Mouse (Mus musculus) midbrain, embryonic 14.5 days (tissue): ENCODE results near the gene Tbc1d17. TPM values are rescaled to one million over a fixed set of nuclear protein-coding genes. Genes with fewer than 3 reads are reported as not detected.

Experiments used
- ATAC-seq: fragments of 200-750 bp; cut with Nextera tagmentation; 2 replicates; pipeline ENCODE4 v1.8.0; 2017; ENCODE audit warnings: moderate number of reproducible peaks, moderate library complexity; ENCODE audit not compliant: low FRiP score, low TSS enrichment
- DNase-seq: peaks from one replicate; pipeline ENCODE4 v3.0.0-alpha.2; 2015
- H3K27ac ChIP-seq: fragments of 300-500 bp; sonication (generic); replicated peaks from 2 replicates; pipeline ENCODE4 v1.5.1; 2014; ENCODE audit warnings: mild to moderate bottlenecking, low read depth, low read length, moderate library complexity
- H3K27me3 ChIP-seq: fragments of 300-500 bp; sonication (generic); 2 replicates; pipeline ENCODE4 v1.6.1; 2014; ENCODE audit warnings: low read length, control low read depth, mixed read lengths; ENCODE audit not compliant: control insufficient read depth, insufficient read depth
- H3K36me3 ChIP-seq: fragments of 300-500 bp; sonication (generic); 2 replicates; pipeline ENCODE4 v1.6.1; 2014; ENCODE audit warnings: low read length, control low read depth; ENCODE audit not compliant: control insufficient read depth, insufficient read depth
- H3K4me1 ChIP-seq: fragments of 300-500 bp; sonication (generic); 2 replicates; pipeline ENCODE4 v1.6.1; 2014; ENCODE audit warnings: mild to moderate bottlenecking, antibody characterized with exemption, low read length, control low read depth; ENCODE audit not compliant: control insufficient read depth, insufficient read depth
- H3K4me2 ChIP-seq: fragments of 300-500 bp; sonication (generic); 2 replicates; pipeline ENCODE4 v1.6.1; 2014; ENCODE audit warnings: mild to moderate bottlenecking, low read length, moderate library complexity
- H3K4me3 ChIP-seq: fragments of 300-500 bp; sonication (generic); replicated peaks from 2 replicates; pipeline ENCODE4 v1.5.1; 2014; ENCODE audit warnings: low read depth, low read length
- H3K9ac ChIP-seq: fragments of 300-500 bp; sonication (generic); replicated peaks from 2 replicates; pipeline ENCODE4 v1.6.1; 2014; ENCODE audit warnings: mild to moderate bottlenecking, low read length, moderate library complexity
- H3K9me3 ChIP-seq: fragments of 300-500 bp; sonication (generic); 2 replicates; pipeline ENCODE4 v1.6.1; 2016; ENCODE audit warnings: low read length, control low read depth, mixed read lengths; ENCODE audit not compliant: control insufficient read depth
- WGBS: fragments of 180-500 bp; shearing (Covaris S2); extraction: QIAGEN DNeasy Blood & Tissue Kit; methylation state at CpG from one replicate; pipeline ENCODE4 v1.1.7; 2014; 5-methylcytosine and 5-hydroxymethylcytosine counted together
- polyA plus RNA-seq: library from polyadenylated mRNA; unstranded; fragments of >200 nt; fragmentation: Nextera tagmentation; extraction: Ambion mirVana; gene quantifications from 2 replicates; pipeline ENCODE4 v1.2.1, GENCODE M21; 2014

Tbc1d17 gene
- polyA plus RNA-seq, 1 experiment from 2014 or later = 107 TPM

DNA sequence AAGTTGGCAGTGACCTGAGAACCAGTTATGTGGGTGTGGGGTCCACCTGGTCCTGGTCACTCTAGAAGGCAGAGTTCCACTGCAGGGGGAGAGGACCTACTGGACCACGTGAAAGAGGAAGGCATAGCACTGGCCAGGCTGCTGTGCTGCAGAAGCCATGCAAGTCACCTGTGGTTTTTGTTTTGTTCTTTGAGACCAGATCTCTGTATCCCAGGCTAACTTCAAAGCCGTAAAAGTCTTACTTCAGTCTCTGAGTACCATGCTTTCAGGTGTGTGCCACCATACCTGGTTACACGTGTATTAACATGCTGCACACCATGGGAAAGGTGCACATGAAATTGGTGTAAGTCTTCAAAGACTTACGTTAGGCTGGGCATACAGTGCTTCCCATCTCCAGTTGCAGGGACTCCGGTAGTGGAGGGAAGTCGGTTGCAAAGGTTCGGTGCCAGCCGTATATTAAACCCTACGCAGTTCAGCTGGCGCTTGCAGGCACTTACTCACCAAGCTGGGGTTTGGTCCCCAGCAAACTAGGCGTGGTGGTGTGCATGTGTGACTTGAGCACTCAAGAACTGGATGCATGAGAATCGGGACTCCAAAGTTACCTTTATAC, 2.9 kb upstream of the Tbc1d17 start:
- DNase-seq (no peak), ATAC-seq (no peak)
- no peak overlapping the region for H3K4me2 ChIP-seq
- no peak overlapping the region for H3K9ac ChIP-seq
- peaks cover 20% of the 10 kb centered on the region for H3K36me3 ChIP-seq
- no peaks in the 10 kb centered on the region for H3K27me3 ChIP-seq
- H3K4me3 ChIP-seq = no peak overlapping the region
- no peaks in the 10 kb centered on the region for H3K9me3 ChIP-seq
- H3K4me1 ChIP-seq = peaks cover 40% of the 10 kb centered on the region
- WGBS = 94% methylated on average over 12 of the region's 12 CpGs
- no peak overlapping the region for H3K27ac ChIP-seq

GRCm38 (mm10) chr7:44850789-44851624, 2.1 kb upstream of the Tbc1d17 start:
- H3K9ac ChIP-seq = peak overlapping the region; percentile 68
- H3K27ac ChIP-seq = peak overlapping the region; percentile 98; the same call in 1 of the 2 replicates
- peak overlapping the region; percentile 83 for H3K4me2 ChIP-seq
- H3K4me3 ChIP-seq = peak overlapping the region; percentile 81
- peaks cover 27% of the 10 kb centered on the region for H3K36me3 ChIP-seq
- H3K4me1 ChIP-seq = peaks cover 35% of the 10 kb centered on the region
- H3K27me3 ChIP-seq = no peaks in the 10 kb centered on the region
- 80% methylated on average over 8 of the region's 8 CpGs for WGBS
- no peak for DNase-seq
- H3K9me3 ChIP-seq = no peaks in the 10 kb centered on the region
- no peak for ATAC-seq

DNA sequence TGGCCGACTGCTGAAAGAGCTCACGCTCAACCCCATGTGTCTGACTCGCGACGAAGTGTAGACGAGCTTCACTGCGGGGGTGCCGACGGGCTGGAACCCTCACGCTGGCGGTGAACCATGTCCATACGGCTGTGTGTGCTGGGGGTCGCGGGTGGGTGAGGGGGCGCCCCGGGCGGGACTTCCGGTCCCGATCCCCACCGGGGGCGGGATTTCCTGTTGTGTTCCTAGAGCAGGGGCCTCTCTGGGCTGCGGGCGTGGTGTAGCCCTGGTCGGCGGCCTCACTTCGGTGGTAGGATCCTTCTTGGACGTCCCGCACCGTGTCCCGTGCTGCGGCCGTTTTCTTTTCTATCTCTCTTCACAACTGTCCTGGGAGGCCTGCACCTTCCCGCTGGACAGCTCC, 1.3 kb upstream of the Tbc1d17 start:
- WGBS = under 1% methylated on average over 33 of the region's 33 CpGs
- Histone ChIP-seq H3K4me3 (peak overlapping the region; percentile 81), H3K27me3 (no peaks in the 10 kb centered on the region)

DNA sequence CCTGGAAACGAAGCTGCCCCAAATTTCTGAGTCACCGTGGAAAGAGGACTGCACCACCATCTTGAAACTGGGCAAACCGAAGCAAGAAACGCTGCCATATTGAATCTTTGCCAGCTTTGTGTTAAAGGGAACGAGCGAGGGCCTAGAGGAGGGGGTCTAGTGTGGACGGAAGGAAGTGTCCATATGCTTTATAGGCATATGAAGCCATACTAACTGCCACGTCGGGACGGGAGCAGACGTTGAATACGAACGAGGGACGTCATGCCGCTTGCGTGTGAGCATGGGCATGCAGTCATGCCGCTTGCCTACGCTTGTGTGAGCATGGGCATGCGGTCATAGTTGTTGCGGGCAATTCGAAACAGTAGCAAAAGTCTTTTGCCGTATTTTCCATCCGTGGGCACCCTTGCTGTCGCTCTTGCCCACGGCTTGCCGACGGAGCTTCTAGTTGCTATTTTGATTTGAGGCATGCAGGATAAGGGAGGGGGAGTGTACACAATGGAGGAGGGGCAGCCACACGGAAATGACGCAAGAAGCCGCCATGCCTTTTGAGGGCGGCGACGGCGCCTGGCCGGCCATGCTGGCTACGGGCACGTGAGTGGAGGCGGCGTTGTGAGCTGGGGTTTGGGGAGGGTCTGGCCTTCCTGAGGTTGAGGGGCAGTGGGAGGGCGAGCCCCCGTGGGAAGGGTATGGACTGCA, 685 bp upstream of the Tbc1d17 start:
- H3K27ac ChIP-seq = peak overlapping the region; percentile 98
- peak overlapping the region; percentile 83 for H3K4me2 ChIP-seq
- peak overlapping the region; percentile 68 for H3K9ac ChIP-seq
- DNase-seq (peak; percentile 96), ATAC-seq (peak; percentile 79)
- peak overlapping the region; percentile 81 for H3K4me3 ChIP-seq
- no peaks in the 10 kb centered on the region for H3K9me3 ChIP-seq
- peaks cover 27% of the 10 kb centered on the region for H3K4me1 ChIP-seq
- under 1% methylated on average over 41 of the region's 41 CpGs for WGBS
- H3K36me3 ChIP-seq = peaks cover 42% of the 10 kb centered on the region
- H3K27me3 ChIP-seq = no peaks in the 10 kb centered on the region

More for the DNA sequence above, 1.3 kb upstream of the Tbc1d17 start:
- peak; percentile 41 for ATAC-seq
- no peaks in the 10 kb centered on the region for H3K9me3 ChIP-seq
- peaks cover 36% of the 10 kb centered on the region for H3K36me3 ChIP-seq
- DNase-seq = peak; percentile 89
- peaks cover 33% of the 10 kb centered on the region for H3K4me1 ChIP-seq
- H3K4me2 ChIP-seq = peak overlapping the region; percentile 83
- peak overlapping the region; percentile 68 for H3K9ac ChIP-seq
- H3K27ac ChIP-seq = peak overlapping the region; percentile 98

DNA sequence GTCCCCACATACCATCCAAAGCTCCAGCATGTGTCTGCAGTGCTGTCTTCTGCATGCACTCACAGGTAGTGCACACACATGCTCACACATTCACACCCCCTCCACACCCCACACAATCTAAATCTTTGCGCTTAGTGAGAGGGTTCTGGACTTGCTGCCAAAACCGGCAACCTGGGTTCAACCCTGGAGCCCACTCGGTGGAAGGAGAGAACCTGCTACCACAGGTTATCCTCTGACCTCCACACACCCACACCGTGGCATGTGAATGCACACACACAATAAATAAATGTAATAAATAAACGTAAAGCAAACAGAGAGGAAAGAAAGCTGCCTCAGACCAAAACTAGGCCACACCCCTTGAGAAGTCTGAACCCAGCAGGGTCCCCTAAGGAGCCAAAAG, 1.1 kb downstream of the Tbc1d17 start:
- 82% methylated on average over 5 of the region's 5 CpGs for WGBS
- H3K4me1 ChIP-seq = peaks cover 18% of the 10 kb centered on the region
- peak overlapping the region; percentile 81 for H3K4me3 ChIP-seq
- no peaks in the 10 kb centered on the region for H3K27me3 ChIP-seq
- no peak for DNase-seq
- H3K9ac ChIP-seq = peak overlapping the region; percentile 48
- ATAC-seq = no peak
- no peaks in the 10 kb centered on the region for H3K9me3 ChIP-seq
- H3K36me3 ChIP-seq = peaks cover 50% of the 10 kb centered on the region
- H3K27ac ChIP-seq = peak overlapping the region; percentile 98; the same call in 1 of the 2 replicates
- peak overlapping the region; percentile 83 for H3K4me2 ChIP-seq

- no peak overlapping the region for H3K4me3 ChIP-seq
- DNase-seq (no peak), ATAC-seq (no peak)
- H3K9ac ChIP-seq = no peak overlapping the region
- peaks cover 18% of the 10 kb centered on the region for H3K4me1 ChIP-seq
- no peak overlapping the region for H3K27ac ChIP-seq
- H3K4me2 ChIP-seq = no peak overlapping the region
- peaks cover 54% of the 10 kb centered on the region for H3K36me3 ChIP-seq
- WGBS = 91% methylated on average over 7 of the region's 7 CpGs
- H3K9me3 ChIP-seq = no peaks in the 10 kb centered on the region
- H3K27me3 ChIP-seq = no peaks in the 10 kb centered on the region
Observed at GRCm38 (mm10) chr7:44846804-44847203, 2.1 kb downstream of the Tbc1d17 start.

DNA sequence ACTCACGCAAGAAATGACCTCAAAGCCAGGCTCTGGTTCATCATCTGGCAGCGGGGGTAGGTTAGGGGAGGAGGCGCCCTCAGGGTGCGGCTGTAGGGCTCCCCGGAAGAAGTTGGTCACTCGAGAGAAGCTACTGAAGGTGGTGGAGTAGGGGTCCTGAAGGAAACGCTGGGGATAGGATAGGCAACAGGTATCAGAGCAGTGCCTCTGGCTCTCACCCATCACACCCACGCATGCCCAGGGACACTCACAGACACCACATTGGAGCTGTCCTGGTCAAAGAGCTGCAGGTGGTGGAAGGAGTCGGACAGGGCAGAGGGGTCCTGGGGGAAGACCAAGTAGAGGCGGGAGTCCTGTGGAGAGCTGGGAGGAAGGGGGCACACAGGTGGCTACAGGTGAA, 3.9 kb downstream of the Tbc1d17 start:
- WGBS = 93% methylated on average over 10 of the region's 10 CpGs
- no peak for DNase-seq

GRCm38 (mm10) chr7:44841825-44842463, 6.9 kb downstream of the Tbc1d17 start:
- Histone ChIP-seq H3K27ac (no peak overlapping the region), H3K36me3 (peaks cover 66% of the 10 kb centered on the region)
- no peak for ATAC-seq

More for the DNA sequence above, 3.9 kb downstream of the Tbc1d17 start:
- Histone ChIP-seq H3K4me1 (peaks cover 12% of the 10 kb centered on the region), H3K4me2 (no peak overlapping the region), H3K27me3 (peaks cover 9% of the 10 kb centered on the region), H3K36me3 (peaks cover 66% of the 10 kb centered on the region), H3K9me3 (no peaks in the 10 kb centered on the region), H3K27ac (no peak overlapping the region), H3K4me3 (no peak overlapping the region), H3K9ac (no peak overlapping the region)
- no peak for ATAC-seq

More at GRCm38 (mm10) chr7:44841825-44842463, 6.9 kb downstream of the Tbc1d17 start:
- 90% methylated on average over 8 of the region's 8 CpGs for WGBS
- no peak for DNase-seq
- Histone ChIP-seq H3K4me1 (peaks cover 6% of the 10 kb centered on the region; the same call in 1 of the 2 replicates), H3K4me2 (no peak overlapping the region), H3K9ac (no peak overlapping the region), H3K4me3 (no peak overlapping the region), H3K9me3 (no peaks in the 10 kb centered on the region), H3K27me3 (peaks cover 15% of the 10 kb centered on the region)
